Mouse (Mus musculus): ENCODE measurements around the gene AI837181. TPM values are rescaled to one million over a fixed set of nuclear protein-coding genes. Genes with fewer than 3 reads are reported as not detected.

AI837181 gene
- polyA plus RNA-seq, 1 experiment from 2014 or later = 33.1 TPM

GRCm38 (mm10) chr19:5422267-5422666 is 2.7 kb upstream of the AI837181 start:
- no peak overlapping the region for H3K27ac ChIP-seq (ENCODE audit: low read depth, low read length)
- H3K9me3 ChIP-seq (ENCODE audit: control insufficient read depth, low read length) = no peaks in the 10 kb centered on the region
- no peak overlapping the region for H3K9ac ChIP-seq (ENCODE audit: low read length)
- WGBS = 85% methylated on average over 10 of the region's 10 CpGs
- H3K36me3 ChIP-seq (ENCODE audit: control insufficient read depth, insufficient read depth, low read length) = 0 out of 2 replicates have a peak, but pooled peaks cover 13% of the 10 kb centered on the region
- no peak overlapping the region for H3K4me2 ChIP-seq
- no peak for ATAC-seq (ENCODE audit: low FRiP score)
- peak; percentile 66 for DNase-seq (ENCODE audit: low spot score, missing footprints)
- no peaks in the 10 kb centered on the region for H3K27me3 ChIP-seq (ENCODE audit: control insufficient read depth, insufficient read depth, low read length)
- H3K4me1 ChIP-seq (ENCODE audit: control insufficient read depth, insufficient read depth, low read length) = peaks cover 20% of the 10 kb centered on the region
- H3K4me3 ChIP-seq (ENCODE audit: low read depth, low read length) = no peak overlapping the region

DNA sequence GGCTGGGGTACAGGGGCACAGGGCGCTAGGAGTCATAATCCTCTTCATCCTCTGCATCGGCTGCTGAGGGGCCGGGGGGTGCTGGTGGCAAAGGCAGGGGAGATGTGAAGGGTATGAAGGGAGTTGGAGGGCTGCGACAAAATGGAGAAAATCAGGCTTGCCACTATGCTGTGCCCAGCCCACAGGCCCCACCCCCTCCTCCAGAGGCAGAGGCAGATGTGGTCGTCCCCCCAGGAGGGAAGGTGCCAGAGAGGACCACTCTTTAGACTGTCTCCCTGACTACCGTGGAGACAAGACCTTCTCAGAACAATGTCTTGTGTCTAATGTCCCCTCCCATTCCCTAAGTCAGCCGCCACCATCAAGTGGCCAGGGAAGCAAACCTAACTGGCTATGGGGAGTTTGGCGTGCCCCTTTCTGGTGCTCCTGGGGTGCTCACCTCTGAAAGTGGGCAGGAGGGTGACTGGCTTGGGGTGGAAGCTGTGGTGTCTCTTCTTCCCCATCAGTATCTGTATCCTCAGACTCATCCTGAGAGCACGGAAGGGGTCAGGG is 2.0 kb upstream of the AI837181 start:
- DNase-seq (ENCODE audit: low spot score, missing footprints) = peak; percentile 66
- no peaks in the 10 kb centered on the region for H3K27me3 ChIP-seq (ENCODE audit: control insufficient read depth, insufficient read depth, low read length)
- peaks cover 20% of the 10 kb centered on the region for H3K4me1 ChIP-seq (ENCODE audit: control insufficient read depth, insufficient read depth, low read length)
- no peak for ATAC-seq (ENCODE audit: low FRiP score)
- no peak overlapping the region for H3K27ac ChIP-seq (ENCODE audit: low read depth, low read length)
- no peak overlapping the region for H3K4me3 ChIP-seq (ENCODE audit: low read depth, low read length)
- 71% methylated on average over 9 of the region's 9 CpGs for whole genome bisulfite sequencing
- H3K4me2 ChIP-seq = no peak overlapping the region
- 0 out of 2 replicates have a peak, but pooled peaks cover 13% of the 10 kb centered on the region for H3K36me3 ChIP-seq (ENCODE audit: control insufficient read depth, insufficient read depth, low read length)
- no peaks in the 10 kb centered on the region for H3K9me3 ChIP-seq (ENCODE audit: control insufficient read depth, low read length)
- H3K9ac ChIP-seq (ENCODE audit: low read length) = no peak overlapping the region; the same call in 1 of the 2 replicates

- Histone ChIP-seq H3K9ac (ENCODE audit: low read length) (peak overlapping the region; percentile 91), H3K27me3 (ENCODE audit: control insufficient read depth, insufficient read depth, low read length) (no peaks in the 10 kb centered on the region), H3K27ac (ENCODE audit: low read depth, low read length) (no peak overlapping the region), H3K4me1 (ENCODE audit: control insufficient read depth, insufficient read depth, low read length) (peaks cover 20% of the 10 kb centered on the region), H3K36me3 (ENCODE audit: control insufficient read depth, insufficient read depth, low read length) (0 out of 2 replicates have a peak, but pooled peaks cover 13% of the 10 kb centered on the region), H3K4me3 (ENCODE audit: low read depth, low read length) (peak overlapping the region; percentile 85), H3K4me2 (peak overlapping the region; percentile 78), H3K9me3 (ENCODE audit: control insufficient read depth, low read length) (no peaks in the 10 kb centered on the region)
- ATAC-seq (ENCODE audit: low FRiP score) (no peak), DNase-seq (ENCODE audit: low spot score, missing footprints) (no peak)
- WGBS = 68% methylated on average over 12 of the region's 12 CpGs
Measured at GRCm38 (mm10) chr19:5423561-5423960, 1.4 kb upstream of the AI837181 start.

DNA sequence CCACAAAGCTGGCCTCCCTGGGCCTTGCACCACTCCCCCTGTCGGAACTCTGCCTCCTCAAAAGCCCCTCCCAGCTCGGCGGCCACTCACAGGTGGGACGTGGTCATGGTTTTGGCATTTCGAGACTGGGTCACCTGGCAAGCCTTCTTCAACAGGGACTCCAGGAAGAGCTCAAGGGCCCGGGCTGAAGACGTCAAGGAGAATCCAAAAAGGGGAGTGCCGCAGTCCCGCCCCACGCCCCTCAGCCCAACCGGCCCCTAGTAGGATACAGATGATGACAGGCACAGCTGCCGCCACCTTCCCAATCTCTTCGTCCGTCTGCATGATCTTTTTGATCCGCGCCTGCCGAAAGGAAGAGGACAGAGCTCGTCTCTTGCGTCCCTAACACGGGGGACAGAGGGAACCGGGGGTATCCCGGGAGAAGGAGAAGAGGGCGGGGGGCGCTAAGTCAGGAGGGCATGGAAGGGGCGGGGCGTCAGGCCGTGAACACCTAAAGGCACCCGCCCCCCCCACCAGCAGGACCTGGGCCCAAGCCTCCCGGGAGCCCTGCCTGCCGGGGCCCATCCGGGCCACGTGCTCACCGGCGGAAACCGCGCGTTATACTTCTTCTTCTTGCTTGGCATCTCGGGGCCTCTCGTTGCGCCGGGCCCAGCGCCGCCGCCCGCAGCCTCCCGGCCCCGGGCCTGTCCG is 707 bp upstream of the AI837181 start:
- peaks cover 20% of the 10 kb centered on the region for H3K4me1 ChIP-seq (ENCODE audit: control insufficient read depth, insufficient read depth, low read length)

GRCm38 (mm10) chr19:5425906-5426565 is 1.1 kb downstream of the AI837181 start:
- Histone ChIP-seq H3K9me3 (ENCODE audit: control insufficient read depth, low read length) (no peaks in the 10 kb centered on the region), H3K4me2 (peak overlapping the region; percentile 78), H3K4me3 (ENCODE audit: low read depth, low read length) (peak overlapping the region; percentile 85), H3K36me3 (ENCODE audit: control insufficient read depth, insufficient read depth, low read length) (0 out of 2 replicates have a peak, but pooled peaks cover 9% of the 10 kb centered on the region), H3K27ac (ENCODE audit: low read depth, low read length) (no peak overlapping the region), H3K27me3 (ENCODE audit: control insufficient read depth, insufficient read depth, low read length) (no peaks in the 10 kb centered on the region), H3K4me1 (ENCODE audit: control insufficient read depth, insufficient read depth, low read length) (peaks cover 20% of the 10 kb centered on the region), H3K9ac (ENCODE audit: low read length) (peak overlapping the region; percentile 91)
- WGBS = 91% methylated on average over 18 of the region's 18 CpGs
- DNase-seq (ENCODE audit: low spot score, missing footprints) (peak; percentile 76), ATAC-seq (ENCODE audit: low FRiP score) (no peak)

More for the DNA sequence above, 707 bp upstream of the AI837181 start:
- 0 out of 2 replicates have a peak, but pooled peaks cover 13% of the 10 kb centered on the region for H3K36me3 ChIP-seq (ENCODE audit: control insufficient read depth, insufficient read depth, low read length)
- peak overlapping the region; percentile 91 for H3K9ac ChIP-seq (ENCODE audit: low read length)
- peak overlapping the region; percentile 64 for H3K27ac ChIP-seq (ENCODE audit: low read depth, low read length)
- under 1% methylated on average over 31 of the region's 48 CpGs for WGBS
- peak overlapping the region; percentile 85 for H3K4me3 ChIP-seq (ENCODE audit: low read depth, low read length)
- peak; percentile 96 for DNase-seq (ENCODE audit: low spot score, missing footprints)
- no peaks in the 10 kb centered on the region for H3K9me3 ChIP-seq (ENCODE audit: control insufficient read depth, low read length)
- peak; percentile 68 for ATAC-seq (ENCODE audit: low FRiP score)
- no peaks in the 10 kb centered on the region for H3K27me3 ChIP-seq (ENCODE audit: control insufficient read depth, insufficient read depth, low read length)
- H3K4me2 ChIP-seq = peak overlapping the region; percentile 78

DNA sequence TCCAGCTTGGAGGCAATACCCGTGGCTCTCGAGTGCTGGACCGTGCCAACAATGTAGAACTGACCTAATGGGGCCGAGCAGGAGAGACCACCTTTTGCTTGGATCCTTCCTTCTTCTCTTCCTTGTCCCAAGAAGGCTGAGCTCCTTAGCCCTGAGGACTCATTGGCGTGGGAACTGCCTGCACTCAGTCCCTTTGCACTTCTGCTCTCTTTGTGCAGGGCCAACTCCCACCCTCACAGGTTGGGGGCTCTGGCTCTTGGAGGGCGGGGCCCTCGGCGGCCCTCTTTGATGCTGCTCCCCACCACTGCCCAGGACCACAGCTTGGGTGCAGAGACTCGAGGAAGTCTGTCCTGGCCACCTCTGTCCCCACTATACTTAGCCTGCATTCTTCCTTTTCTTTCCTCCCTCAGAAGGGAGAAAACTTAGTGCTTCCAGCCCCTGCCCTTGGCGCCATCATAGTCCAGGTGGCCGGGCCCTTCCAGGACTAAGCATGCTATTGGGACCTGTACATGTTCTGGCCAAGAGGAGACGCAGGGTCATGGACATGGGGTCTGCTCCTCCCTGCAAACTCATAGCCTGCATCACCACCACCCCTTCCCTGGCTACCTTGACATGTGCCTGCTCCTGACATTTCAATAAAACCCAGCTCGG is 1.8 kb downstream of the AI837181 start:
- Histone ChIP-seq H3K36me3 (ENCODE audit: control insufficient read depth, insufficient read depth, low read length) (0 out of 2 replicates have a peak, but pooled peaks cover 9% of the 10 kb centered on the region), H3K4me3 (ENCODE audit: low read depth, low read length) (no peak overlapping the region), H3K27ac (ENCODE audit: low read depth, low read length) (no peak overlapping the region), H3K4me1 (ENCODE audit: control insufficient read depth, insufficient read depth, low read length) (peaks cover 20% of the 10 kb centered on the region), H3K27me3 (ENCODE audit: control insufficient read depth, insufficient read depth, low read length) (no peaks in the 10 kb centered on the region), H3K4me2 (no peak overlapping the region), H3K9me3 (ENCODE audit: control insufficient read depth, low read length) (no peaks in the 10 kb centered on the region), H3K9ac (ENCODE audit: low read length) (no peak overlapping the region)
- WGBS = 93% methylated on average over 13 of the region's 13 CpGs
- DNase-seq (ENCODE audit: low spot score, missing footprints) = peak; percentile 79
- ATAC-seq (ENCODE audit: low FRiP score) = no peak

DNA sequence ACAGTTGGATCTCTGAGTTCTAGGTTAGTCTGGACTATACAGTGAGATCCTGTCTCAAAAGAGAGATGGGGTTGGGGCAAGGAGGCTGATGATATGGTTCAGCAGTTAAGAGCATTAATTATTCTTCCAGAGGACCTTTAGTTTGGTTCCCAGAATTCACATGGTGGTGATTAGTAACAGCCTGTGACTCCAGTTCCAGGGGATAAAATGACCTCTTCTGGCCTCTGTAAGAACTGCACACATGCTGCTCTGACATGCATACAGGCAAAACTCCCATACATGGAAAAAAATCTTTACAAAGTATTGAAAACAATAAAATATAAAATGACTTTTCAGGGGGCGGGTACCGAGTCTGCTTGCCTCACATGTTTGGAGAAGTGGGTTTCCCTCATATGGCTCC is 3.1 kb downstream of the AI837181 start:
- 94% methylated on average over 2 of the region's 2 CpGs for WGBS
- Histone ChIP-seq H3K27me3 (ENCODE audit: control insufficient read depth, insufficient read depth, low read length) (no peaks in the 10 kb centered on the region), H3K4me1 (ENCODE audit: control insufficient read depth, insufficient read depth, low read length) (peaks cover 18% of the 10 kb centered on the region), H3K4me2 (no peak overlapping the region), H3K9me3 (ENCODE audit: control insufficient read depth, low read length) (no peaks in the 10 kb centered on the region), H3K27ac (ENCODE audit: low read depth, low read length) (no peak overlapping the region), H3K9ac (ENCODE audit: low read length) (no peak overlapping the region), H3K4me3 (ENCODE audit: low read depth, low read length) (no peak overlapping the region), H3K36me3 (ENCODE audit: control insufficient read depth, insufficient read depth, low read length) (0 out of 2 replicates have a peak, but pooled peaks cover 5% of the 10 kb centered on the region)
- ATAC-seq (ENCODE audit: low FRiP score) (no peak), DNase-seq (ENCODE audit: low spot score, missing footprints) (peak; percentile 84)

GRCm38 (mm10) chr19:5429219-5429618 is 4.3 kb downstream of the AI837181 start:
- H3K4me3 ChIP-seq (ENCODE audit: low read depth, low read length) = no peak overlapping the region
- no peak overlapping the region for H3K9ac ChIP-seq (ENCODE audit: low read length)
- ATAC-seq (ENCODE audit: low FRiP score) (no peak), DNase-seq (ENCODE audit: low spot score, missing footprints) (peak; percentile 65)
- no peak overlapping the region for H3K27ac ChIP-seq (ENCODE audit: low read depth, low read length)
- no peaks in the 10 kb centered on the region for H3K9me3 ChIP-seq (ENCODE audit: control insufficient read depth, low read length)
- 0 out of 2 replicates have a peak, but pooled peaks cover 5% of the 10 kb centered on the region for H3K36me3 ChIP-seq (ENCODE audit: control insufficient read depth, insufficient read depth, low read length)
- H3K4me1 ChIP-seq (ENCODE audit: control insufficient read depth, insufficient read depth, low read length) = peaks cover 14% of the 10 kb centered on the region
- H3K27me3 ChIP-seq (ENCODE audit: control insufficient read depth, insufficient read depth, low read length) = no peaks in the 10 kb centered on the region
- no peak overlapping the region for H3K4me2 ChIP-seq
- WGBS = 84% methylated on average over 4 of the region's 4 CpGs
